Mouse (Mus musculus): ENCODE measurements around the gene Prm2. TPM values are rescaled to one million over a fixed set of nuclear protein-coding genes. Genes with fewer than 3 reads are reported as not detected.

Prm2 gene
- polyA plus RNA-seq, 1 experiment, result not detected

- Histone ChIP-seq H3K27ac (ENCODE audit: control insufficient read depth, insufficient read depth, low read depth, low read length, poor library complexity) (no peak overlapping the region), H3K4me1 (ENCODE audit: control insufficient read depth, insufficient read depth, low read length) (peaks cover 2% of the 10 kb centered on the region), H3K4me3 (replicated peaks; ENCODE audit: control insufficient read depth, low read depth, low read length) (no peak overlapping the region)
- TF ChIP-seq CTCF (IDR thresholded peaks at IDR 0.05; ENCODE audit: control insufficient read depth, insufficient read depth, low read length) (no peak), POLR2A (IDR thresholded peaks at IDR 0.05; ENCODE audit: borderline replicate concordance, control insufficient read depth, low read depth, low read length) (no peak)
- WGBS, result 75% methylated on average over 5 of the region's 5 CpGs
Observed at GRCm38 (mm10) chr16:10777579-10778160, 18.3 kb downstream of the Prm2 start.

GRCm38 (mm10) chr16:10776322-10776721 lies 19.6 kb downstream of the Prm2 start:
- no peak for TF ChIP-seq CTCF (IDR thresholded peaks at IDR 0.05; ENCODE audit: control insufficient read depth, insufficient read depth, low read length)
- no peak for TF ChIP-seq POLR2A (IDR thresholded peaks at IDR 0.05; ENCODE audit: borderline replicate concordance, control insufficient read depth, low read depth, low read length)
- H3K4me3 ChIP-seq (replicated peaks; ENCODE audit: control insufficient read depth, low read depth, low read length), result no peak overlapping the region
- H3K4me1 ChIP-seq (ENCODE audit: control insufficient read depth, insufficient read depth, low read length), result peaks cover 4% of the 10 kb centered on the region
- H3K27ac ChIP-seq (ENCODE audit: control insufficient read depth, insufficient read depth, low read depth, low read length, poor library complexity), result no peak overlapping the region
- 72% methylated on average over 7 of the region's 7 CpGs for WGBS

- Histone ChIP-seq H3K4me3 (replicated peaks; ENCODE audit: control insufficient read depth, low read depth, low read length) (no peak overlapping the region), H3K4me1 (ENCODE audit: control insufficient read depth, insufficient read depth, low read length) (peaks cover 9% of the 10 kb centered on the region), H3K27ac (ENCODE audit: control insufficient read depth, insufficient read depth, low read depth, low read length, poor library complexity) (peak overlapping the region; percentile 25; the same call in 1 of the 2 replicates)
- TF ChIP-seq POLR2A (IDR thresholded peaks at IDR 0.05; ENCODE audit: borderline replicate concordance, control insufficient read depth, low read depth, low read length), result no peak
- TF ChIP-seq CTCF (IDR thresholded peaks at IDR 0.05; ENCODE audit: control insufficient read depth, insufficient read depth, low read length), result no peak
- WGBS, result 21% methylated on average over 4 of the region's 4 CpGs
Observed at GRCm38 (mm10) chr16:10774726-10775125, 21.2 kb downstream of the Prm2 start.

- TF ChIP-seq POLR2A (IDR thresholded peaks at IDR 0.05; ENCODE audit: borderline replicate concordance, control insufficient read depth, low read depth, low read length) (no peak), CTCF (IDR thresholded peaks at IDR 0.05; ENCODE audit: control insufficient read depth, insufficient read depth, low read length) (no peak)
- Histone ChIP-seq H3K4me1 (ENCODE audit: control insufficient read depth, insufficient read depth, low read length) (peaks cover 11% of the 10 kb centered on the region), H3K27ac (ENCODE audit: control insufficient read depth, insufficient read depth, low read depth, low read length, poor library complexity) (no peak overlapping the region), H3K4me3 (replicated peaks; ENCODE audit: control insufficient read depth, low read depth, low read length) (no peak overlapping the region)
- WGBS, result 89% methylated on average over 8 of the region's 8 CpGs
Observed at GRCm38 (mm10) chr16:10773543-10773942, 22.4 kb downstream of the Prm2 start.

- WGBS, result 26% methylated on average over 19 of the region's 19 CpGs
- peak overlapping the region; percentile 45 for H3K27ac ChIP-seq (ENCODE audit: control insufficient read depth, insufficient read depth, low read depth, low read length, poor library complexity)
Observed at GRCm38 (mm10) chr16:10771769-10772510, 24.0 kb downstream of the Prm2 start.

GRCm38 (mm10) chr16:10770531-10771325 lies 25.2 kb downstream of the Prm2 start:
- WGBS, result 33% methylated on average over 4 of the region's 4 CpGs
- TF ChIP-seq CTCF (IDR thresholded peaks at IDR 0.05; ENCODE audit: control insufficient read depth, insufficient read depth, low read length) (no peak), POLR2A (IDR thresholded peaks at IDR 0.05; ENCODE audit: borderline replicate concordance, control insufficient read depth, low read depth, low read length) (no peak)
- Histone ChIP-seq H3K4me3 (replicated peaks; ENCODE audit: control insufficient read depth, low read depth, low read length) (no peak overlapping the region), H3K27ac (ENCODE audit: control insufficient read depth, insufficient read depth, low read depth, low read length, poor library complexity) (no peak overlapping the region), H3K4me1 (ENCODE audit: control insufficient read depth, insufficient read depth, low read length) (peaks cover 13% of the 10 kb centered on the region)

More at GRCm38 (mm10) chr16:10771769-10772510, 24.0 kb downstream of the Prm2 start:
- H3K4me1 ChIP-seq (ENCODE audit: control insufficient read depth, insufficient read depth, low read length), result peaks cover 13% of the 10 kb centered on the region
- H3K4me3 ChIP-seq (replicated peaks; ENCODE audit: control insufficient read depth, low read depth, low read length), result no peak overlapping the region
- no peak for TF ChIP-seq POLR2A (IDR thresholded peaks at IDR 0.05; ENCODE audit: borderline replicate concordance, control insufficient read depth, low read depth, low read length)

- TF ChIP-seq POLR2A (IDR thresholded peaks at IDR 0.05; ENCODE audit: borderline replicate concordance, control insufficient read depth, low read depth, low read length), result no peak
- Histone ChIP-seq H3K4me1 (ENCODE audit: control insufficient read depth, insufficient read depth, low read length) (peaks cover 13% of the 10 kb centered on the region), H3K4me3 (replicated peaks; ENCODE audit: control insufficient read depth, low read depth, low read length) (no peak overlapping the region), H3K27ac (ENCODE audit: control insufficient read depth, insufficient read depth, low read depth, low read length, poor library complexity) (0 out of 2 replicates have a peak overlapping the region, but pooled peaks have one; percentile 19)
- 14% methylated on average over 2 of the region's 2 CpGs for WGBS
Observed at GRCm38 (mm10) chr16:10769661-10770060, 26.3 kb downstream of the Prm2 start.

- WGBS, result 4% methylated on average over 9 of the region's 9 CpGs
- TF ChIP-seq POLR2A (IDR thresholded peaks at IDR 0.05; ENCODE audit: borderline replicate concordance, control insufficient read depth, low read depth, low read length), result no peak
- no peak for TF ChIP-seq CTCF (IDR thresholded peaks at IDR 0.05; ENCODE audit: control insufficient read depth, insufficient read depth, low read length)
- Histone ChIP-seq H3K4me1 (ENCODE audit: control insufficient read depth, insufficient read depth, low read length) (peaks cover 13% of the 10 kb centered on the region), H3K4me3 (replicated peaks; ENCODE audit: control insufficient read depth, low read depth, low read length) (no peak overlapping the region), H3K27ac (ENCODE audit: control insufficient read depth, insufficient read depth, low read depth, low read length, poor library complexity) (no peak overlapping the region)
Observed at GRCm38 (mm10) chr16:10768821-10769220, 27.1 kb downstream of the Prm2 start.
